Mouse (Mus musculus) CH12.LX (cell line): Measurements from ENCODE around the gene Cyp2u1.

Experiments
- CTCF ChIP-seq, 2 experiments: IDR thresholded peaks in 1 of 2; conservative IDR thresholded peaks in 1 of 2; 2 replicates each; pipeline ENCODE4 v1.5.1; 2011 to 2012; ENCODE audit warnings: low read depth in 2 of 2, low read length in 2 of 2, improper control_type of control experiment in 1 of 2, inconsistent platforms in 1 of 2, mild to moderate bottlenecking in 1 of 2, moderate library complexity in 1 of 2
- E2F4 ChIP-seq: IDR thresholded peaks from 2 replicates; pipeline ENCODE4 v1.6.1; 2011; ENCODE audit warnings: low read depth, low read length, improper control_type of control experiment; ENCODE audit not compliant: insufficient replicate concordance
- EP300 ChIP-seq: IDR thresholded peaks from 2 replicates; pipeline ENCODE4 v1.6.1; 2011; ENCODE audit warnings: low read length, improper control_type of control experiment
- HCFC1 ChIP-seq: IDR thresholded peaks from 2 replicates; pipeline ENCODE4 v1.6.1; 2012; ENCODE audit warnings: low read depth, mild to moderate bottlenecking, inconsistent platforms, low read length, improper control_type of control experiment
- JUN ChIP-seq: IDR thresholded peaks from 2 replicates; pipeline ENCODE4 v1.6.1; 2011; ENCODE audit warnings: low read depth, mild to moderate bottlenecking, low read length, improper control_type of control experiment, moderate library complexity; ENCODE audit not compliant: insufficient read depth
- JUND ChIP-seq: conservative IDR thresholded peaks from 2 replicates; pipeline ENCODE4 v1.6.1; 2011; ENCODE audit warnings: low read depth, low read length, improper control_type of control experiment
- MAX ChIP-seq: IDR thresholded peaks from 2 replicates; pipeline ENCODE4 v1.6.1; 2011; ENCODE audit warnings: low read length, improper control_type of control experiment
- MXI1 ChIP-seq: IDR thresholded peaks from 2 replicates; pipeline ENCODE4 v1.6.1; 2011; ENCODE audit warnings: mild to moderate bottlenecking, low read depth, low read length, improper control_type of control experiment
- MYC ChIP-seq: IDR thresholded peaks from 2 replicates; pipeline ENCODE4 v1.6.1; 2011; ENCODE audit warnings: low read depth, mild to moderate bottlenecking, improper control_type of control experiment, low read length
- POLR2AphosphoS2 ChIP-seq: IDR thresholded peaks from 2 replicates; pipeline ENCODE4 v1.6.1; 2011; ENCODE audit warnings: low read depth, low read length, improper control_type of control experiment
- TCF12 ChIP-seq: IDR thresholded peaks from 2 replicates; pipeline ENCODE4 v1.6.1; 2014; ENCODE audit warnings: low read depth, mild to moderate bottlenecking, inconsistent platforms, low read length, improper control_type of control experiment
- ZKSCAN1 ChIP-seq: IDR thresholded peaks from 2 replicates; pipeline ENCODE4 v1.6.1; 2012; ENCODE audit warnings: low read depth, inconsistent platforms, low read length, improper control_type of control experiment, borderline replicate concordance

DNA sequence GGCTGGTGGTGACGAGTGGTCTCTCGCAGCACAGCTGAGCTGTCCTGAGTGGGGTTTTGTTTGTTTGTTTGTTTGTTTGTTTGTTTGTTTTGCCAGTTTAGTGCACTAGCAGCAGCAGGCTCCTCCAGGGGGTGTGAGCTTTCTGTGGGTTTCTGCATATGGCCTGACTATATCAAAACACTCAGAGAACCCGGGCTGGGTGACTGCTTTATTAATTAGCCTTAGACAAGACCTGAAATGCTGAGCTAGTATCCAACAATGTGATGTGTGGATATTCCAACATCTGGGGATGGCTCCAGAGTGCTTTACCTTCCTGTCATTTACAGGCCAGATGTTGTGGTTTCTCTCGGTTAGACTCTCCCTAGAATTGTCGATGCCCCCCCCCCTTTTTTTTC is 290 bp upstream of the Cyp2u1 start:
- TF ChIP-seq E2F4 (no peak), CTCF (conservative IDR thresholded peaks at IDR 0.05 in 1 of 2, IDR thresholded peaks at IDR 0.05 in 1 of 2; ENCODE audit: low read depth in 2 of 2, low read length in 2 of 2) (no peak), MAX (no peak), EP300 (no peak), MYC (no peak), POLR2AphosphoS2 (no peak), HCFC1 (no peak), JUND (no peak), JUN (no peak), TCF12 (no peak), MXI1 (no peak), ZKSCAN1 (no peak)
